Mouse (Mus musculus): ENCODE results near the gene Zscan5b. TPM values are rescaled to one million over a fixed set of nuclear protein-coding genes. Genes with fewer than 3 reads are reported as not detected.
A peak's percentile ranks its signal among the peaks of the same experiment; 100 is the strongest.
"Not testable (repeated sequence)": the region's sequence is repeated elsewhere in the genome, so short reads cannot be mapped to it uniquely, and the experiment has no call there.

Gene Zscan5b
- total RNA-seq (2021): not detected
- long read RNA-seq, experiment 1: 0 reads
- long read RNA-seq, experiment 2: 0 reads

DNA sequence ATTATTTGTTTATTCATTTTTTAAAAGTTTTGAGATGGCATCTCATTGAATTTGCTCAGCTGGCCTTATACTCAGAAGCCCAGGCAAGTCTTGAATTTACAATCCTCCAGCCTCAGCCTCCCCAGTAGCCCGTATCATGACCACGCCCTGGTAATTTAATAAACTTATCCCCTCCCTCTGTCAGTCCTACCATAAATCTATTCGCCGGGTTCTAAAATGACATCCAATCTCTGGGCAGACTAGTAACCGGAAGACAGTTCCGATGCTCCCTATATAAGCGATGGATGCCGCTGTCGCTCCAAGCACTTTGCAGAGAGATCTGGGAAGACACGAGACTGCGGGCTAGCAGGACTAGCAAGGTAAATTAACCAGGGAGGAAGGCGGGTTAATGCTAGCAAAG, at the start of gene Zscan5b:
Zscan5b (plus strand) TSS at position 301 of the 400 bp plus-strand sequence.
- intact Hi-C loops (cut with DNase I): no loop called here
- no peak for DNase-seq

DNA sequence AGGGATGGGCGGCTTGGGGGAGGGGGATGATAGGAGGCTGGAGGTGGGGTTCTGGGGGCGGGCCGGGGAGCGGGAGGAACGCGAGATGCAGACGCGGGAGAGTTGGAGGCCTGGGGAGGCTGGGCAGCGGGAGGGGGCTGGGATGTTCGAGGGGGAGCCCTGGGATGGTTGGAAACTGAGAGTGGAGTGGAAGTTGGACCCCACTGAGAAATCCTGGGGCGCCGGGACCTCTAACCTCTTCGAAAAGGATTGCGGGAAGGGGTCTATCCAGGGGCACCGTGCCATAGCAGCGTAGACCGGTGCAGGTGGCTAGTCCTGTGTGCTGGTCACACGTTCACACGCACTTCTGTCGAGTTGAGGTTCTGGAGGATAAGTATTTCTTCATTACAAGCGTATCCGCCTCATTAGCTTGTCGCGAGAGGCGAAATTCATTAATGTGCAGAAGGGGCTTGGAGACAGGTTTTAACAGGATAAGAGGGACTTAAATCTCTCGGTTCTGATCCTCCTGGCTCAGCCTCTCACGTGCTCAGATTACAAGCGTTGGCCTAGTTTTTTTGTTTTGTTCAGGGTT, 49.3 kb upstream of the Zscan5b start:
- intact Hi-C loops (cut with DNase I): loop anchor here (5.0 to 10.0 kb wide), 2 partner anchors 45 to 112 kb away; partner anchors contain the start of gene Zfp667
- no peak for DNase-seq

DNA sequence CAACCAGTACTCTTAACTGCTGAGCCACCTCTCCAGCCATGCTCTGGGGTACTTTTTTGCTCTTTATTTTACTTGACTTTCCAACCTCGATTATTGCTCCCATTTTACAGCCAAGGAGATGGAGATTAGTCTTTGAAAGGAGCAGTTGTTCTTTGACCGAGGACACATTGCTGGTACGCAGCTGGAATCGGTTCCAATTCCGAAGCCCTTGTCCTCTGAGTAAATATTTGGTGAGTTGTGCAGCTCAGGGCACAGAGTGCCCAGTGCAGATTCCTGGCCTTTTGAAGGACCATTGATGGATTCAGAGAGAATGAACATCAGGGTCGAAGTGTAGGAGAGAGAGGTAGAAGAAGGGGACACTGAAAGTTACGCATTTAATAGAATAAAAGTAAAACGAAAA, 48.2 kb upstream of the Zscan5b start:
- intact Hi-C loops (cut with DNase I): loop anchor here (5.0 to 10.0 kb wide), 2 partner anchors 47 to 111 kb away; partner anchors contain the start of gene Zfp667
- no peak for DNase-seq

DNA sequence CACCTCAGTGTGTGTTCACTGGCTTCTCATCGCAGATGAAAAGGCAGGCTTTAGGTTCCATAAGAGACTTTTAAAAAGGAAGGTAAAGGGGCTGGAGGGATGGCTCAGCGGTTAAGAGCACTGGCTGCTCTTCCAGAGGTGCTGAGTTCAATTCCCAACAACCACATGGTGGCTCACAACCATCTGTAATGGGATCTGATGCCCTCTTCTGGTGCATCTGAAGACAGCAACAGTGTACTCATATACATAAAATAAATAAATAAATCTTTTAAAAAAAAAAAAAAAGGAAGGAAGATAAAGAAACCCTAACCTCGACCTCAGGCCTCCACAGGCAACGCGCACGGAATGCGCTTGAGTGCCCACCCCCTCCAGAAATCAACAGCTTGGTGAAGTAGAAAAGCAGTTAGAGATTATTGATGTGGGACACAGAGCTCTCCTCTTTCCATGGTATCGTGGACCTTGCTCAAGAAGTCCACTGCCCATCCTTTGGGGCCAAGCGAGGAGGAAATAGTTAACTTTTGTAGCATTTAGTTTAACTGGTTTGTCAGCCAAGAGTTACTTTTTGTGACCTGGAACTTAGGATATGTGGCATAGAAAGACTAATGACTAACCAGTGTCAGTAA, 47.6 kb upstream of the Zscan5b start:
- intact Hi-C loops (cut with DNase I): loop anchor here (5.0 to 10.0 kb wide), 2 partner anchors 47 to 110 kb away; partner anchors contain the start of gene Zfp667
- DNase-seq: not testable (repeated sequence)

DNA sequence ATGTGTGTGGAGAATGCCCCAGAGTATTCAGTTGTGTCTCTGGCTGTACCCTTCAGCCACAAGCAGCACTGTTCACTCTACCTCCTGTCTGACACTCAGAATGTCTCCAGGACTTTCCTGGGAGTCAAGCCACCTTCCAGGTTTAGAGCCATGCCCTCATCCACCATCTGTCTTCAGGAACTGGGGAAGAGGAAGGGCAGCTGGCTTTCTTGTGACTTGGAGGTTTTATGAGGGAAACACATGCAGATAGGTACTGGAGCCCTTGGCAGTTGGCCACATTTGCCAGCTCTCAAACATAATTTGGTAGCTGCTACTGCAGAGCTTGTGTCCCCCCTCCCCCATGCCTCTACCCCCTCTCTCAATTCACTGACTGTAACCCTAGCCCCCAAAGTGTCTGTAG, 43.1 kb upstream of the Zscan5b start:
- intact Hi-C loops (cut with DNase I): loop anchor here (10.0 kb wide), 1 partner anchor 106 kb away; the partner anchor contains the start of gene Zfp667
- no peak for DNase-seq

DNA sequence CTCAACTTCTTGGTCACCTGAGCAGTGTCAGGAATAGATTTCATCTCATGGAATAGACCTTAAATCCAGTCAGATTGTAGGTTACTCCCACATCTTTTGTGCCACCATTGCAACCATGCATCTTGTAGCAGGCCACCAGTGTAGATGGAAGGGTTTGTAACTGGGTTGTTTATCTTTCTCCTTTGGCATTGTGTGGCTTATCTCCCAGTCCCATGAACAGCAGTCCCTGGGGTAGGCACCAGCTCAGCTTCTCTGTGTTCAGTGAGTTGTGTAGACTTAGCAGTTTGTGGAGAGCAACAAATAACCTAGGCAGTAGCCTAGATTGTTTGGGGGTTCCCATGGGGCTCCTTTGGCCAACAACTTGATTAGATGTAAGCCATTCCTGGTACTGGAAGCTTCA, 39.2 kb upstream of the Zscan5b start:
- intact Hi-C loops (cut with DNase I): no loop called here
- no peak for DNase-seq

DNA sequence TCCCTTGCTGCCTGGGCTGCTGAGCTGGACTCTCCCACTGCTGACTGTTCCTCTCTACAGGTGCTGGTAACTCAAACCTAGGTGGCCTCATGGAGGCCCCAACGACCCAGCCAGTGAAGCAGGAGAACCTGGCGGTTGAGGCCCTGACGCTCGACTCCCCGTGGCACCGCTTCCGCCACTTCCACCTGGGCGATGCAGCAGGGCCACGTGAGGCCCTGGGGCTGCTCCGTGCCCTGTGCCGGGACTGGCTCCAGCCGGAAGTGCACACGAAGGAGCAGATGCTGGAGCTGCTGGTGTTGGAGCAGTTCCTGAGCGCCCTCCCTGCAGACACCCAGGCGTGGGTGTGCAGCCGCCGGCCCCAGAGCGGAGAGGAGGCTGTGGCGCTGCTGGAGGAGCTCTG, 38.3 kb upstream of the Zscan5b start:
- intact Hi-C loops (cut with DNase I): no loop called here
- DNase-seq: no peak

DNA sequence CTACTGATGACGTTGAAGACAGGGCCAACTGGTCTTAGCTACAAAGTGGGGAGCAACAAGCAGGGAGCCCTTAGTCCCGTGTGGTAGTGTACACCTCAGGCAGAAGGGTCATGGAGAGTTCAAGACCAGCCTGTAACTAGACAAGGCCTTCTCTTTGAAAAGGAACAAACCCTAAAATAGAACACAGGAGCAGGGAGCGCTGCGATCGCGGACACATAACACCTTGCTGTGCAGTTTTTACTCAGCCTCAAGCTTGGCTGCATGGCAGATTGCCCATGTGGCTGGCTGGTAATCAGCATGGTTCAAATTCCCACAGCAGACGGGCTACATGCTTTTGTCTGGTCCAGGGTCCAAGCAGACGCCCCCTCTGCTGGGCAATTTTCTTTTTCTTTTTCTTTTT, 37.6 kb upstream of the Zscan5b start:
- DNase-seq: peak in 1 of 2 experiments; percentile 10

DNA sequence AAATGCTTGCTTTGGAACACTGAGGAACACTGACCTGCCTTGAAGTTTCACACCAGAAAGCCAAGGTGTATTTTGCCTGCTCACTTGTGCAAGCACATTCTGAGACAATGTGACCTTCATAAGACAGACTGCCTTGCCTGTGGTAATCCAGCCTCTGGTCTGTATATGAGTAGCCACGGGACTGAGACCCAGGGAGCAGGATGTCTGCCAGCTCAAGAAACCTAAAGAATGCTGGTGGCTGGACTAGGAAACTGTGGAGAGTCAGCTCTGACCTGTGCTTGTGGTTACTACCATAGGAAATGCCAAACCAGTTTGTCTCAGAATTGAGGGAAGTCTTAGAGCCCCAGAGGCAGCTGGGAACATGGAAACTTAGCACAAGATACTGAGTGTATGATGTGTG, 36.7 kb upstream of the Zscan5b start:
- intact Hi-C loops (cut with DNase I): no loop called here
- DNase-seq: no peak

More for the DNA sequence above, 37.6 kb upstream of the Zscan5b start:
- intact Hi-C loops (cut with DNase I): no loop called here

DNA sequence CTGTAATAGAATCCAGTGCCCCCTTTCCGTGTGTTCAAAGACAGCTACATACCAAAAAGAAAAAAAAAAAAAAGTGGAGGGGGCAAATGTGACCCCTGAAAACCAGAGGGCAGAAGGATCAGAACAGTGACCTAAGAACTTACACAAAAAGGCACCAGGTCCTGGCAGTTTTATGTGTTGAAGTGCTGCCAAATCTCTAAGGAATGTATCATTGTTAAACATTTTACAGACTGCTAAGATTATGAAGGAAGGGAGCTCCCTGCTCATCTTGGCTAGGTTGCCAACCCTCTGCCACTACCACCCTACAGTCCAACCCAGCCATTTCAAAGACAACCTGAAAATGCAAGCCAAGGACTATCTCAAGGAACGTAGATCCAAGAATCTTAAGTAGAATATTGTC, 35.9 kb upstream of the Zscan5b start:
- intact Hi-C loops (cut with DNase I): no loop called here
- DNase-seq: no peak

DNA sequence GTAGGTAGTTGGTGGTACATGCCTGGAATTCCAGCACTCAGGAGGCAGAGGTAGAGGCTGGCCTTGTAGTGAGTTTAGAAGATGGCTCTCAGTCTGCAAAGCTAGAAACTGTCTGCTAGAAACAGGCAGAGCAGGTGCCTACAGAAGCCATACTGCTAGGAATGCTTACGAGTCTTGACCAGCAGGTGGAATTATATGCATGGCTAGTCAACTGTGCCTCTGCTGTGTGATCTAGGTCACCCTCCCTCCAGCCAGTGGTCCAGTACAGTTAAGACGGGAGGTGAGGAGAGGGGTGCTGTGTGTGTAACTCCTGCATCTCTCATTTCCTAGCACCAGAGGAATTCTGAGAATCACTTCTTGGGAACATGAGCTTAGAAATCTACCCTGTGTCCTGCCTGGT, 35.3 kb upstream of the Zscan5b start:
- DNase-seq: no peak
- intact Hi-C loops (cut with DNase I): no loop called here

DNA sequence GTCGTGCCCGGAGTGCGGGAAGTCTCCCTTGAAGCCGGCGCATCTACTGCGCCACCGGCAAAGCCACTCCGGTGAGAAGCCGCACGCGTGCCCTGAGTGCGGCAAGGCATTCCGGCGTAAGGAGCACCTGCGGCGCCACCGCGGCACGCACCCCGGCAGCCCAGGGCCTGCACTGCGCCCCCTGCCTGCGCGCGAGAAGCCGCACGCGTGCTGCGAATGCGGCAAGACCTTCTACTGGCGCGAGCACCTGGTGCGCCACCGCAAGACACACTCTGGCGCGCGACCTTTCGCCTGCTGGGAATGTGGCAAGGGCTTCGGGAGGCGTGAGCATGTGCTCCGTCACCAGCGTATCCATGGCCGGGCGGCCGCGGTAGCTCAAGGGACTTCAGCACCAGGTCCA, 32.5 kb upstream of the Zscan5b start:
- intact Hi-C loops (cut with DNase I): no loop called here

DNA sequence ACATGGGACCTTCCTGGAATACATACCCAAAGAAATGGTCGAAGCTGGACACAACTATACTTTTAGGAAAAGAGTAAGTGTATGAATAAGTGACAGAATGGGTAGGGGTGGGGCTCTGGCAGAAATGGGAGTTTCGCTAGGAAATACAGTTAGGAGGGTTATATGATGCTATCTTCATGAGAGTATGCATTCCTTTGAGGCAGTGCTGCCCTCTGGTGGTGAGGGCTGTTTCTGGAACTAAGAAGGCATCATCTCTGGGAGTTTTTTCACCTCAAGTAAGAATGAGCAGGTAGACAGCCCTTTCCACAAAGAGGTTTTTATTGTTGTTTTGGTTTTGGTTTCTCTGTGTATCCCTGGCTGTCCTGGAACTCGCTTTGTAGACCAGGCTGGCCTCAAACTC, 30.7 kb upstream of the Zscan5b start:
- peak; percentile 57 to 61 for DNase-seq
- intact Hi-C loops (cut with DNase I): loop anchor here (1.0 kb wide), 1 partner anchor 64 kb away; no protein-coding TSS in a partner anchor

More for the DNA sequence above, 32.5 kb upstream of the Zscan5b start:
- DNase-seq: no peak

DNA sequence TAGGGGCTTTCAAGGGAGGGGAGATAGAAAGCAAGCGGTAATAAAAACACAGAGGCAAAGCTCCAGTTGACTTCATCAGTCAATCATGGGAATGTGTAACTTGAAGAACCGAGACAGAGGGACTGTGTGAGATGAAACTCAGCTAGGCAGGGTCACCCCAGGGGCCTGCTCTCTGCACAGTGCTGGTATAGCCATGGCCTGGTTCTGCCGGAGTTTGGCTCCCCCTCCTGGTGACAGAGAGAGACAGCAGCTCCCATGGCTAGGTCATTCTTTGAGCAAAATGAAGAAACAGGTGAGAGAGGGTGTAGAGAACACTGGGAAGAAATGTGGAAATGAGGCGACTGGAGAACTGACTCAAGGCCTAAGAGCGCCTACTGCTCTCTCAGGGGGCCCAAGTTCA, 27.9 kb upstream of the Zscan5b start:
- DNase-seq: peak; percentile 22 to 31
- intact Hi-C loops (cut with DNase I): no loop called here

DNA sequence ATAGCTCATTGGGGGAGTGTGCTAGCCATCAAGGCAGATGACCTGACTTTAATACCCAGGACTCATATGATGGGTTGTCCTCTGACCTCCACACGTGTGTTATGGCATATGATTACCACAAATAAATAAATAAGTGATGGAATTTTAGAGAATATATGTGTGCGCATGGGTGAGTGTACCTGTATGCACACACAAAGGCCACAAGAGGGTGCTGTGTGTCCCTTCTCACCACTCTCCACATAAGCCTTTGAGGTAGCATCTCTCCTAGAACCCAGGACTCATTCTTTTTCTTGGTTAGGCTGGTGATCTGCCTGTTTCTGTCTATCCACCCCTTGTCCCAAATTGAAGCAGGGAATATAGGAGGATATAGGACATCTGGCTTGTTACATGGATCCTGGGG, 26.3 kb upstream of the Zscan5b start:
- intact Hi-C loops (cut with DNase I): no loop called here

DNA sequence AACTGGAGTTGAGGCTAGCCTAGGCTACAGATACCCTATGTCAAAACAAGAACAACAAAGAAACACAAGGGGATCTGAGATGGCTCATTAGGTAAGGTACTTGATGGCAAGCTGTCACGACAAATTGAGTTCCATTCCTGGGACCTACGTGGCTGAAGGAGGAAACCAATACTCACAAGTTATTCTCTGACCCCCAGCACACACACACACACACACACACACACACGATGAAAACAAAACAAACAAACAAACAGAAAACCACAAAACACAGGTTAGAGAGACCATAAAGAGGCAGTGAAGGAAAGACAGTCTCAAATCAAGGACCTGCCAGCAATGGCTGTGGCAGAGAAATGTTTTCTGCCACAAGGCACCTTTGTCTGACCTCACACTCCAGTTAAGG, 25.3 kb upstream of the Zscan5b start, which contains the start of gene Galp:
Galp (plus strand) TSS at position 301 of the 400 bp plus-strand sequence.
- no peak for DNase-seq
- intact Hi-C loops (cut with DNase I): no loop called here

More for the DNA sequence above, 26.3 kb upstream of the Zscan5b start:
- no peak for DNase-seq

DNA sequence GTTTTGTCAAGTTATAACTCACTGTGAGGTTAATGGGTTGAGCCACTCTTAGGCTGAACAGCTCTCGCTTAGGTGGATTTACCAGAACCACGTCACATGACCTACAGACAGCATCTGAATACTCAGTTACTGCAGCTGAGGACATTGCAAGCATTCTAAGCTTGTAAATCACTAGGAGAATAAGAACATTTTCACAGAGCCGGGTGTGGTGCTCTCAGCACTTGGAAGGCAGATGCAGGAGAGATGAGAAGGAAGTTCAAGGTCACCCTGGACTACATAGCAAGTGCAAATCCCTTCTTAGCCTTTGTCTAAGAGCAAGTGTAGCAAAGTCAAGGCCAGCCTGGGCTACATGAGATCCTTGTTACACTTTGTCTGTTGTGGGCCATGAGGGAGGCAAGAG, 17.9 kb upstream of the Zscan5b start:
- no peak for DNase-seq
- intact Hi-C loops (cut with DNase I): no loop called here

DNA sequence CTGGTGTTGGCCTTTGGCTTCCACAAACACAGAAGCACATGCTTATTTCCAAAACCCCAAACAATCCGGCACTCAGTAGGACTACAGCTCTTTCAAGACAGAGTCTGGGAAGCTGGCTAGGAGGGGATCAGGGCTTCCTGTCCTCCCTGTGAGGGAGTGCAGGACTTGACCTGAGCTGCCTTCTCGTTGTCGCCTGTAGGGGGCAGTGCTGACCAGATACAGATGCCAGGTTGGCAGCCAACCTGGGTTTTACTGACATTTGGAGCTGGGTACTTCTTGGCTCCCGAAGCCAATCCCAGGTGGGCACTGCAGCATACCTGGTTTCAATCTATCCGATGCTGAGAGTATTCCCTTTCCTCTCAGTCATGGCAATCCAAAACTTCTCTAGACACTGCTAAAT, 8.9 kb upstream of the Zscan5b start:
- intact Hi-C loops (cut with DNase I): no loop called here
- no peak for DNase-seq

DNA sequence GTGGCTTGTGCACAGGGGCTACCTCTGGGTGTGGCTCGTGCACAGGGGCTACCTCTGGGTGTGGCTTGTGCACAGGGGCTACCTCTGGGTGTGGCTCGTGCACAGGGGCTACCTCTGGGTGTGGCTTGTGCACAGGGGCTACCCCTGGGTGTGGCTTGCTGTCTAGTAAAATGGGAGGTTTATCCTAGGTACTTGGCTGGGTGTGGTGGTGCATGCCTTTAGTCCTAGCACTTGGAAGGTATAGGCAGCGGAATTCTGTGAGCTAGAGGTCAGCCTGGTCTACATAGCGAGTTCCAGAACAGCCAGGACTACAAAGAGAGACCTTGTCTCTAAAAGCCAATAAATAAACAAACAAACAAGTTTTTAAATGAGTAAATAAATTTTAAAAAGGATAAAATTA, 7.4 kb upstream of the Zscan5b start:
- DNase-seq: not testable (repeated sequence)

DNA sequence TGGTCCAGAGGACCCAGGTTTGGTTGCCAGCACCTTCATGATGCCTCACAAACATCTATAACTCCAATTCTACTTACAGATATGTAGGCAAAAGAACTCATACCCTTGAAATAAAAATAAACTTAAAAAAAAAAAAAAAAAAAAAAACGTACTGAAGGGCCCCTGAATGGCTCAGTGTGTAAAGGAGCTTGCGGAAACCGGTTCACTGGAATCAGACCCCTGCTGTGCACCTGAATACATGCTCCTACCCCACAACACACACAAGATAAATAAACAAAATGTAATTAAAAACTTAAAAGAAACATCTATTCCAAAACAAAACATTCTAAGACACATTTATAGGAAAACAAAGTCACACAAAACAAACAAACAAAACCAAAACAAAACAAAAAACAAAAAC, 1.9 kb upstream of the Zscan5b start:
- DNase-seq: no peak
- intact Hi-C loops (cut with DNase I): no loop called here

More for the DNA sequence above, 7.4 kb upstream of the Zscan5b start:
- intact Hi-C loops (cut with DNase I): not testable (repeated sequence)

DNA sequence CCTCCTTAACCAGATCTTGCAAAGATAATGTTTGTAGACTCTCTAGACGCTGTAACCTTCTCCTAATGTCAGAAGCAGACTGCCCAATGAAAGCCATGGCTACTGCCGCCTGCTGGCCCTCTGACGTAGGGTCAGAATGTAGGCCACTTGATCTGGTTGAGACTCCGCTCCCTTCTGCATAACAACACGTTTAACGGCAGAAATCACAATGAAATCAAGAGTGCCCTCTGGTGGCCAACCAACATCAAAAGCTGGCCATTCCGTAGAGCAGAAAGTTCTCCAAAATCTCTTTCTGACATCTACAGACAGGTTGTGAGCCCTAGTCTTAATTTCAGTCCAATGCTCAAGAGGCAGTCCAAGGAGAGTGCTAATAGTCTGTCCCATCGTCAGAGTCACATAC, 6.4 kb downstream of the Zscan5b start:
- intact Hi-C loops (cut with DNase I); DNase-seq: not testable (repeated sequence)

DNA sequence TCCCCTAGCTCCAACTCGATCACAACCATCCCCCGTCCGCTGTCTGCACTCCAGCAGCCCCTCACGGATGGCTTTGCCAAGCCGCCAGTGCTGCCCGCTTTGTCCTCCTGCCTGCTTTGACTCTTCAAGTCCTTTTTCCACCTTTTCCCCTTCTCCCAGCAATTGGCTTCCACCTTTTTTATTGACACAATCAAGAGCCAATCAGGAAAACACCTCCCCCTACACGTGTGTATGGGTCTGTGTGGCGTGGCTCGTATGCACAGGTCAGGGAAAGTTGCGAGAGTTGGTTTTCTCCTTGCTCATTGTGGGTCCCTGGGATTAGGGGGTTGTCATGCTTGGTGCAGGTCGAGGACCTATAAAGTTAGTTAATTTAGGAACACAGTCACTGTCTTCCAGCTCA, 17.7 kb downstream of the Zscan5b start:
- no peak for DNase-seq

More for the DNA sequence above, 17.7 kb downstream of the Zscan5b start:
- intact Hi-C loops (cut with DNase I): no loop called here

Data from gastrocnemius, postnatal 36 days (tissue).